Mouse (Mus musculus) forebrain, postnatal 0 days (tissue): ENCODE results near the gene Ppp1r14c. TPM values are rescaled to one million over a fixed set of nuclear protein-coding genes. Genes with fewer than 3 reads are reported as not detected.

Experiments
- ATAC-seq: fragments of 200-750 bp; cut with Nextera tagmentation; 2 replicates; pipeline ENCODE4 v1.8.0; 2017; ENCODE audit warnings: mild to moderate bottlenecking, moderate library complexity
- DNase-seq: peaks from one replicate; pipeline ENCODE4 v3.0.0-alpha.2; 2015
- H3K27ac ChIP-seq: fragments of 300-500 bp; sonication (generic); 2 replicates; pipeline ENCODE4 v1.5.1; 2014; ENCODE audit warnings: low read depth, mild to moderate bottlenecking, antibody characterized with exemption, low read length, moderate library complexity, mixed read lengths
- H3K27me3 ChIP-seq: fragments of 300-500 bp; sonication (generic); 2 replicates; pipeline ENCODE4 v1.6.1; 2014; ENCODE audit warnings: mild to moderate bottlenecking, low read length, mixed read lengths; ENCODE audit not compliant: insufficient read depth
- H3K36me3 ChIP-seq: fragments of 300-500 bp; sonication (generic); 2 replicates; pipeline ENCODE4 v1.6.1; 2014; ENCODE audit warnings: mild to moderate bottlenecking, moderate library complexity; ENCODE audit not compliant: insufficient read depth
- H3K4me1 ChIP-seq: fragments of 300-500 bp; sonication (generic); 2 replicates; pipeline ENCODE4 v1.6.1; 2014; ENCODE audit warnings: antibody characterized with exemption; ENCODE audit not compliant: insufficient read depth
- H3K4me2 ChIP-seq: fragments of 300-500 bp; sonication (generic); 2 replicates; pipeline ENCODE4 v1.6.1; 2014; ENCODE audit warnings: low read depth, mild to moderate bottlenecking, moderate library complexity
- H3K4me3 ChIP-seq: fragments of 300-500 bp; sonication (generic); 2 replicates; pipeline ENCODE4 v1.5.1; 2014; ENCODE audit warnings: low read depth, low read length, mixed read lengths
- H3K9ac ChIP-seq: fragments of 300-500 bp; sonication (generic); 2 replicates; pipeline ENCODE4 v1.6.1; 2014; ENCODE audit warnings: mild to moderate bottlenecking
- H3K9me3 ChIP-seq: fragments of 300-500 bp; sonication (generic); 2 replicates; pipeline ENCODE4 v1.6.1; 2016; ENCODE audit warnings: low read length
- CTCF ChIP-seq: sonication (generic); IDR thresholded peaks from 2 replicates; pipeline ENCODE4 v1.5.1; 2016; ENCODE audit warnings: antibody characterized with exemption, control low read depth, low read depth
- WGBS: fragments of 180-500 bp; shearing (Covaris S2); extraction: QIAGEN DNeasy Blood & Tissue Kit; methylation state at CpG from one replicate; pipeline ENCODE4 v1.1.7; 2014; 5-methylcytosine and 5-hydroxymethylcytosine counted together
- polyA plus RNA-seq: library from polyadenylated mRNA; unstranded; fragments of >200 nt; fragmentation: Nextera tagmentation; extraction: Ambion mirVana; gene quantifications from 2 replicates; pipeline ENCODE4 v1.2.1, GENCODE M21; 2015
- total RNA-seq: library from RNA; depleted of rRNA; stranded (reverse); fragments of >200 nt; gene quantifications from 2 replicates; pipeline ENCODE4 v1.2.3, GENCODE M21; 2014

The Ppp1r14c gene
- total and polyA plus RNA-seq, 2 experiments from 2014 or later, result 81.4 to 101 TPM

DNA sequence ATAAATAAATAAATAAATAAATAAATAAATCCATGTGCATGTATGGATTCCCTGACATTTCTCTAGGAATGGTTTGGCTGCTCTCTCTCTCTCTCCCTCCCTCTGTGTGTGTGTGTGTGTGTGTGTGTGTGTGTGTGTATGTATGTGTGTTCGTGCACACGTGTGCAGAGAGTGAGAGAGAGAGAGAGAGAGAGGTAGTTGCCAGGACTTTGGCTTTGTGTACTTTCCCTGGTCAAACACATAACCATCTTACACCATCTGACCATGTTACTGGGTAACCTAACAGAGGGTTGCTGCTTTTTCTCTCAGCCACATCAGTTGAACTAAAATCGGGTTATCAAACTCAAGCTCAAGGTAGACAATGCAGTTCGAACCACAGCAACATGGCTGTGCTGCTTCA lies 27.7 kb downstream of the Ppp1r14c start:
- no peak for DNase-seq

GRCm38 (mm10) chr10:3394193-3394592 lies 28.3 kb downstream of the Ppp1r14c start:
- DNase-seq (peak; percentile 71), ATAC-seq (peak; percentile 54)
- no peaks in the 10 kb centered on the region for H3K9me3 ChIP-seq
- H3K36me3 ChIP-seq, result no peaks in the 10 kb centered on the region
- H3K4me3 ChIP-seq, result no peak overlapping the region
- 39% methylated on average over 5 of the region's 5 CpGs for WGBS
- no peaks in the 10 kb centered on the region for H3K27me3 ChIP-seq
- no peak overlapping the region for H3K9ac ChIP-seq
- H3K27ac ChIP-seq, result peak overlapping the region; percentile 29; the same call in 1 of the 2 replicates
- TF ChIP-seq CTCF, result no peak
- H3K4me2 ChIP-seq, result no peak overlapping the region
- H3K4me1 ChIP-seq, result 0 out of 2 replicates have a peak, but pooled peaks cover 8% of the 10 kb centered on the region

More for the DNA sequence above, 27.7 kb downstream of the Ppp1r14c start:
- Histone ChIP-seq H3K4me2 (no peak overlapping the region), H3K4me3 (no peak overlapping the region), H3K9ac (no peak overlapping the region), H3K4me1 (0 out of 2 replicates have a peak, but pooled peaks cover 8% of the 10 kb centered on the region), H3K36me3 (no peaks in the 10 kb centered on the region), H3K9me3 (no peaks in the 10 kb centered on the region), H3K27ac (no peak overlapping the region), H3K27me3 (no peaks in the 10 kb centered on the region)
- ATAC-seq, result no peak
- no peak for TF ChIP-seq CTCF
- 90% methylated on average over 4 of the region's 4 CpGs for WGBS

GRCm38 (mm10) chr10:3394671-3395288 lies 28.9 kb downstream of the Ppp1r14c start:
- no peak for DNase-seq
- no peaks in the 10 kb centered on the region for H3K9me3 ChIP-seq

DNA sequence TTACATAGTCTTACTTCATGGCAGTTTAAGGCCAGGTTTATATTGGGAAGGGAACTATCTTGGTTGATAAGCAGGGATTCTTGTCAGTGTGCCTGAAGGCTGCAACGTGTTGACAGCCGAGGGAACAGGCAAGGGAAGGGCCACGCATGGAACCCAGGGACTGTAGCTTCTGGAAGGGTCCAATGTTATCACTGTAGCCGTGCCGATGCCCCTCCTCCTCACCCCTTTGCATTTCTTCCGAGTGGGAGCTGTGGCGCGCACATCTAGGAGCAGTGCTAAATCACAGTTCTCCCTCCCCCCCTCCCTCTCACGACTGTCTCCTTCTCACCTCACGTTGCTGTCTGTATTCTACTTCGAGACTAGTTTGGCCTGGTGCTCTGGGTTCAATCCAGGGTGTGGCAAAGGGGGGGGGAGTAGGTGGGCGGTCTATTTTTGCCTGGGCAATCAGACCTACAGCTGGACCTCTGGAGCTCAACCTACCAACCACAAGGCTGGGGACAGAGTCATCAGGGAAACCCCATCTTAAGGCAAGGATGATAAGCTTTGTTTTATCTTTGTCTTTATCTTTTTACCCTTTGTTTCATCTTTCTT lies 29.6 kb downstream of the Ppp1r14c start:
- H3K27ac ChIP-seq, result no peak overlapping the region
- no peak overlapping the region for H3K4me2 ChIP-seq
- TF ChIP-seq CTCF, result no peak

More at GRCm38 (mm10) chr10:3394671-3395288, 28.9 kb downstream of the Ppp1r14c start:
- Histone ChIP-seq H3K36me3 (no peaks in the 10 kb centered on the region), H3K27ac (peak overlapping the region; percentile 29; the same call in 1 of the 2 replicates), H3K9ac (no peak overlapping the region), H3K4me1 (0 out of 2 replicates have a peak, but pooled peaks cover 8% of the 10 kb centered on the region), H3K4me3 (no peak overlapping the region), H3K27me3 (no peaks in the 10 kb centered on the region), H3K4me2 (no peak overlapping the region)
- 64% methylated on average over 4 of the region's 4 CpGs for WGBS
- ATAC-seq, result no peak; the same call in 1 of the 2 replicates
- no peak for TF ChIP-seq CTCF

DNA sequence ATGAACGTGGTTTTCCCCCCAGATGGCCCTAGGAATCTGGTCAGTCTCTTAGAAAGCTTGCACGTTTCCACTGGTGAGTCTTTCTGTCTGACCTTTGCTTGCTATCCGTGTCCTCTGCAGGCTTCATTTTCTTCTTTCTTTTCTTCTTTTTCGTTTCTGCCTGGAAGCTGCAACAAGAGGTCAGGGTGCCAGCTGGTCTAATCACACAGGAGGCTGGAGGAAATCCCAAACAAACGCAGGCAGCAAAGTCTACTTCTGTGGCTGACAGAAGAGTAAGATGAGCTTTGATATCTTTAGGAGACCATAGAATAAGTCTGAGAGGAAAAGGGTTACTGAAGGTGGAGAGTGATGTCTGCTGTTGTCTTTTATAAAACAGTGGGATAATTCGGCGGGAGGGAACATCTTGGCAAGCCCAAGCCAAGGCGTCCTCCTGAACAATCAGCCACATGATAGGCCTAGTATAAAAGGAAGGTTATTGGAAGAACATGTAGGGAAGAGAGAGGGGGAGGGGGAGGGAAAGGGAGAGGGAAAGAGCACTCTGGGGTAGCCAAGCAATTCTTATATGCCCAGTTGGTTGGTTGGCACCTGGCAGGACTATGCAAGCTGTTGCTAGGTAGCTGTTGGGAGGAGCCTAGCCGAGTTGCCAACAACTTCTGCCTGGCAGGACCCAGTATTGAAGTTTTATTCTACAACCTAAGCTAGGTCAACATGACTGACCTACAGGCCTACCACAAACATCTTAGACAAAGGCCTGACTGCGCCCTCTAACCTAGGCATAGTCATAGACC lies 30.3 kb downstream of the Ppp1r14c start:
- ATAC-seq (peak; percentile 18; the same call in 1 of the 2 replicates), DNase-seq (no peak)
- H3K4me3 ChIP-seq, result no peak overlapping the region
- no peaks in the 10 kb centered on the region for H3K36me3 ChIP-seq
- no peak for TF ChIP-seq CTCF
- 70% methylated on average over 10 of the region's 10 CpGs for WGBS
- H3K9ac ChIP-seq, result no peak overlapping the region
- H3K9me3 ChIP-seq, result no peaks in the 10 kb centered on the region
- no peak overlapping the region for H3K4me2 ChIP-seq
- 0 out of 2 replicates have a peak, but pooled peaks cover 8% of the 10 kb centered on the region for H3K4me1 ChIP-seq
- H3K27me3 ChIP-seq, result no peaks in the 10 kb centered on the region
- no peak overlapping the region for H3K27ac ChIP-seq

More for the DNA sequence above, 29.6 kb downstream of the Ppp1r14c start:
- 0 out of 2 replicates have a peak, but pooled peaks cover 8% of the 10 kb centered on the region for H3K4me1 ChIP-seq
- ATAC-seq, result no peak
- no peaks in the 10 kb centered on the region for H3K36me3 ChIP-seq
- no peak for DNase-seq
- no peak overlapping the region for H3K4me3 ChIP-seq
- WGBS, result 85% methylated on average over 12 of the region's 12 CpGs
- no peaks in the 10 kb centered on the region for H3K9me3 ChIP-seq
- no peaks in the 10 kb centered on the region for H3K27me3 ChIP-seq
- H3K9ac ChIP-seq, result no peak overlapping the region

DNA sequence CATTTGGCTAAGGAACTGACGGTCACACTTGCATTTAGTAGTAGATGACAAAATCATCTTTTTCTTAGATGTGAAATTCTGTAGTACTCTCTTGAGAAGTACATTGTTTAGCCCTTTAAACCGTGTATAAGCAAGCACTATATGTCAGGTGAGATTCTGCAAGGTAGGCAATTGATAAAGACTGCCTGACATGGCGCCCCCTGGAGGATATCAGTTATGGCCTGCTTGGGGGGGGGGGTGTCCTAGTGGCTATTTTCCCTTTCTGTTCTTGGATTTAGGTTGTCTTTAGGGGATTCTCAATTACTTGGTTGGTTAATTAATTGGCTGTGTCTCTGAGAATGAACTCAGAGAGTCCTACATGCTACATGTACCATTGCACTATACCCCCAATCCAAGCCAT lies 31.5 kb downstream of the Ppp1r14c start:
- no peak for ATAC-seq
- 78% methylated on average over 3 of the region's 3 CpGs for WGBS
- DNase-seq, result no peak
- no peak overlapping the region for H3K4me3 ChIP-seq
- H3K4me2 ChIP-seq, result no peak overlapping the region
- no peaks in the 10 kb centered on the region for H3K27me3 ChIP-seq
- H3K36me3 ChIP-seq, result no peaks in the 10 kb centered on the region
- H3K27ac ChIP-seq, result no peak overlapping the region
- 0 out of 2 replicates have a peak, but pooled peaks cover 8% of the 10 kb centered on the region for H3K4me1 ChIP-seq
- H3K9me3 ChIP-seq, result no peaks in the 10 kb centered on the region
- 0 out of 2 replicates have a peak, but pooled peaks have one; percentile 19 for TF ChIP-seq CTCF
- no peak overlapping the region for H3K9ac ChIP-seq
